Comparison of ENCODE assay signal across 30 mouse cellular contexts in the genomic region with DNA sequence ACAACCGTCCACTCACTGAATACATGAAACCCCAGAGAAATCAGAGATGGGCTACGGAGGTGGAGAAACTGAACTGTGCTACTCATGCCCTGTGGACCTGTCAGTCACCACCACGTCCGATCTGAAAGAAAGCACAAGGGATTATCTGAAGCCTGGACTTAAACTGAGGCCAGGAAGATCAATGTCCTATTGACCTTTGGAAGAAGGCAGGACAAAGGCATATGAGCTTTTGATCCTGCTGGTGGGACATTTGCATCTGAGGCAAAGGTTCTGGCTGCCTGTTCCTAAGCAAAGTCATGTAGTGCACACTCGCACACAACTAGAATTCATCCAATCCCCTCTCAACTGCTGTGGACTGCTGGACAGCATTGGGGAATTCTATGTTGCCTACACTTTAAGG.
A peak's percentile ranks its signal among the peaks of the same experiment; 100 is the strongest.
DNase-seq lines count a peak whose midpoint lies in the region; ATAC-seq and TF ChIP-seq lines count a peak whose summit lies in the region.
"Had no signal": no experiment of that assay in that cellular context is flagged by ENCODE, and none has a peak within 500 bp of the region (broad histone marks: within the 10 kb centered on the region; RNA-seq: fewer than 3 reads in every experiment).

No protein-coding gene starts in this region.

- no peak for TF ChIP-seq CTCF in liver, adult 2 months (IDR thresholded peaks at IDR 0.05; ENCODE audit: low read depth, low read length)

- H3K4me2 ChIP-seq in liver, embryonic 12.5 days, result no peak overlapping the region
- H3K4me2 ChIP-seq in midbrain, embryonic 13.5 days (replicated peaks), result no peak overlapping the region
- H3K4me2 ChIP-seq: embryonic facial prominence, embryonic 13.5 days; forebrain, embryonic 12.5 days; forebrain, embryonic 15.5 days; heart, embryonic 13.5 days; hindbrain, embryonic 14.5 days had no signal

- no peak overlapping the region for H3K27ac ChIP-seq in liver, adult 2 months (replicated peaks; ENCODE audit: insufficient read depth, low read depth, low read length)
- no peak overlapping the region for H3K27ac ChIP-seq in liver, embryonic 12.5 days
- H3K27ac ChIP-seq in midbrain, embryonic 10.5 days (replicated peaks), result no peak overlapping the region
- no peak overlapping the region for H3K27ac ChIP-seq in midbrain, embryonic 13.5 days
- H3K27ac ChIP-seq: embryonic facial prominence, embryonic 10.5 days; embryonic facial prominence, embryonic 13.5 days; forebrain, embryonic 12.5 days; forebrain, embryonic 15.5 days; heart, adult 2 months; heart, embryonic 10.5 days; heart, embryonic 13.5 days; hindbrain, embryonic 14.5 days; hindbrain, postnatal 0 days had no signal

- 32% methylated on average over 5 of the region's 5 CpGs for WGBS in liver, adult 2 months
- WGBS in liver, embryonic 12.5 days (ENCODE audit: insufficient replicate concordance), result 61% methylated on average over 5 of the region's 5 CpGs
- WGBS in midbrain, embryonic 10.5 days, result 22% methylated on average over 5 of the region's 5 CpGs
- WGBS in midbrain, embryonic 13.5 days, result 21% methylated on average over 5 of the region's 5 CpGs

- H3K9me3 ChIP-seq in liver, embryonic 12.5 days (replicated peaks), result no peaks in the 10 kb centered on the region
- H3K9me3 ChIP-seq in midbrain, embryonic 10.5 days (replicated peaks), result peaks cover 16% of the 10 kb centered on the region; the same call in 1 of the 2 replicates
- no peaks in the 10 kb centered on the region for H3K9me3 ChIP-seq in midbrain, embryonic 13.5 days
- H3K9me3 ChIP-seq: embryonic facial prominence, embryonic 10.5 days; embryonic facial prominence, embryonic 13.5 days; forebrain, embryonic 12.5 days; forebrain, embryonic 15.5 days; G1E; heart, embryonic 10.5 days; heart, embryonic 13.5 days had no signal

- H3K4me1 ChIP-seq in liver, adult 2 months (ENCODE audit: control insufficient read depth, insufficient read depth, low read length), result no peaks in the 10 kb centered on the region
- H3K4me1 ChIP-seq in liver, embryonic 12.5 days, result no peaks in the 10 kb centered on the region
- H3K4me1 ChIP-seq in midbrain, embryonic 10.5 days, result peaks cover 11% of the 10 kb centered on the region
- H3K4me1 ChIP-seq in midbrain, embryonic 13.5 days (replicated peaks), result no peaks in the 10 kb centered on the region
- H3K4me1 ChIP-seq: embryonic facial prominence, embryonic 13.5 days; forebrain, embryonic 12.5 days; forebrain, embryonic 15.5 days; heart, embryonic 10.5 days; heart, embryonic 13.5 days had no signal

- no peak for TF ChIP-seq POLR2A in liver, adult 2 months (IDR thresholded peaks at IDR 0.05; ENCODE audit: extremely low read depth, insufficient read depth, low read length)

- no peaks in the 10 kb centered on the region for H3K27me3 ChIP-seq in liver, adult 2 months (ENCODE audit: control insufficient read depth, insufficient read depth, low read length)
- no peaks in the 10 kb centered on the region for H3K27me3 ChIP-seq in liver, embryonic 12.5 days (replicated peaks)
- H3K27me3 ChIP-seq in midbrain, embryonic 10.5 days (ENCODE audit: low read depth, poor library complexity, severe bottlenecking), result no peaks in the 10 kb centered on the region
- no peaks in the 10 kb centered on the region for H3K27me3 ChIP-seq in midbrain, embryonic 13.5 days
- H3K27me3 ChIP-seq: CH12.LX; embryonic facial prominence, embryonic 13.5 days; forebrain, embryonic 12.5 days; forebrain, embryonic 15.5 days; heart, embryonic 13.5 days; Patski had no signal

- no peak overlapping the region for H3K9ac ChIP-seq in liver, adult 2 months (ENCODE audit: low read depth, low read length)
- no peak overlapping the region for H3K9ac ChIP-seq in liver, embryonic 12.5 days
- H3K9ac ChIP-seq in midbrain, embryonic 13.5 days (replicated peaks), result no peak overlapping the region
- H3K9ac ChIP-seq: embryonic facial prominence, embryonic 13.5 days; forebrain, embryonic 12.5 days; forebrain, embryonic 15.5 days; heart, embryonic 13.5 days; hindbrain, embryonic 14.5 days had no signal

- H3K79me2 ChIP-seq in liver, adult 2 months (ENCODE audit: control insufficient read depth, insufficient read depth, low read length), result no peaks in the 10 kb centered on the region

- no peak overlapping the region for H3K4me3 ChIP-seq in liver, adult 2 months (ENCODE audit: insufficient read depth, low read depth, low read length)
- H3K4me3 ChIP-seq in liver, embryonic 12.5 days, result no peak overlapping the region
- no peak overlapping the region for H3K4me3 ChIP-seq in midbrain, embryonic 10.5 days
- H3K4me3 ChIP-seq in midbrain, embryonic 13.5 days (replicated peaks), result no peak overlapping the region
- H3K4me3 ChIP-seq: embryonic facial prominence, embryonic 10.5 days; embryonic facial prominence, embryonic 13.5 days; erythroblast, embryonic 14.5 days; forebrain, embryonic 12.5 days; forebrain, embryonic 15.5 days; heart, adult 2 months; heart, embryonic 10.5 days; heart, embryonic 13.5 days had no signal

- no peaks in the 10 kb centered on the region for H3K36me3 ChIP-seq in liver, adult 2 months (ENCODE audit: control insufficient read depth, insufficient read depth, low read length)
- 0 out of 2 replicates have a peak, but pooled peaks cover 3% of the 10 kb centered on the region for H3K36me3 ChIP-seq in liver, embryonic 12.5 days
- peaks cover 68% of the 10 kb centered on the region for H3K36me3 ChIP-seq in midbrain, embryonic 10.5 days
- peaks cover 83% of the 10 kb centered on the region for H3K36me3 ChIP-seq in midbrain, embryonic 13.5 days

- no peak for ATAC-seq in liver, embryonic 12.5 days
- no peak for ATAC-seq in midbrain, embryonic 13.5 days
- ATAC-seq: forebrain, embryonic 15.5 days; hindbrain, postnatal 0 days; inflammation-experienced regulatory T-cells, adult 6 months; Patski had no signal

- DNase-seq in liver, adult 2 months (ENCODE audit: extremely low read depth, low read depth, low spot score), result peak; percentile 53
- peak; percentile 30 for DNase-seq in midbrain, embryonic 10.5 days (ENCODE audit: low spot score)
- peak; percentile 6 for DNase-seq in embryo, embryonic 9.5 days (ENCODE audit: extremely low spot score)
- no peak for DNase-seq in cerebellum, adult 9-10 months
- DNase-seq: adrenal gland, postnatal 10 days; adrenal gland, postnatal 36 days; B cell, adult 2 months; cerebellum, adult 18-20 months; cerebellum, adult 9-11 months; cerebellum, postnatal 25 days; gastrocnemius, postnatal 10 days; gastrocnemius, postnatal 36 days; heart, adult 2 months; heart, postnatal 14 days; heart, postnatal 4 days had no signal
